Mouse (Mus musculus): ENCODE data around the gene Tango2.

Tango2 gene

GRCm38 (mm10) chr16:18383045-18383726 lies 35.3 kb upstream of the Tango2 start:
- no peak for DNase-seq (ENCODE audit: low read depth, low spot score)

GRCm38 (mm10) chr16:18381621-18382258 lies 33.8 kb upstream of the Tango2 start:
- peak; percentile 45 for DNase-seq (ENCODE audit: low read depth, low spot score)

GRCm38 (mm10) chr16:18380495-18381063 lies 32.7 kb upstream of the Tango2 start:
- DNase-seq (ENCODE audit: low read depth, low spot score): no peak

GRCm38 (mm10) chr16:18379338-18380001 lies 31.6 kb upstream of the Tango2 start:
- no peak for DNase-seq (ENCODE audit: low read depth, low spot score)

GRCm38 (mm10) chr16:18378489-18378888 lies 30.6 kb upstream of the Tango2 start:
- DNase-seq (ENCODE audit: low read depth, low spot score): no peak

- DNase-seq (ENCODE audit: low read depth, low spot score): no peak
These were observed 29.3 kb upstream of the Tango2 start for GRCm38 (mm10) chr16:18377203-18377602.

GRCm38 (mm10) chr16:18376297-18376954 lies 28.5 kb upstream of the Tango2 start:
- no peak for DNase-seq (ENCODE audit: low read depth, low spot score)

GRCm38 (mm10) chr16:18373632-18374031 lies 25.7 kb upstream of the Tango2 start:
- no peak for DNase-seq (ENCODE audit: low read depth, low spot score)

- DNase-seq (ENCODE audit: low read depth, low spot score): no peak
These were observed 22.3 kb upstream of the Tango2 start for GRCm38 (mm10) chr16:18370197-18370596.

- no peak for DNase-seq (ENCODE audit: low read depth, low spot score)
These were observed 18.9 kb upstream of the Tango2 start for GRCm38 (mm10) chr16:18366849-18367248.

- no peak for DNase-seq (ENCODE audit: low read depth, low spot score)
These were observed 15.0 kb upstream of the Tango2 start for GRCm38 (mm10) chr16:18362948-18363347.

GRCm38 (mm10) chr16:18360151-18360805 lies 12.4 kb upstream of the Tango2 start:
- no peak for DNase-seq (ENCODE audit: low read depth, low spot score)

- no peak for DNase-seq (ENCODE audit: low read depth, low spot score)
These were observed 10.1 kb upstream of the Tango2 start for GRCm38 (mm10) chr16:18357977-18358376.

- DNase-seq (ENCODE audit: low read depth, low spot score): no peak
These were observed 9.1 kb upstream of the Tango2 start for GRCm38 (mm10) chr16:18356961-18357360.

- DNase-seq (ENCODE audit: low read depth, low spot score): no peak
These were observed 5.2 kb upstream of the Tango2 start for GRCm38 (mm10) chr16:18353106-18353505.

GRCm38 (mm10) chr16:18351313-18352055 lies 3.6 kb upstream of the Tango2 start:
- DNase-seq (ENCODE audit: low read depth, low spot score): no peak

- DNase-seq (ENCODE audit: low read depth, low spot score): no peak
These were observed 1.9 kb upstream of the Tango2 start for GRCm38 (mm10) chr16:18349761-18350325.

GRCm38 (mm10) chr16:18348601-18349175 lies 785 bp upstream of the Tango2 start:
- no peak for DNase-seq (ENCODE audit: low read depth, low spot score)

GRCm38 (mm10) chr16:18345243-18345642 lies 2.7 kb downstream of the Tango2 start:
- peak; percentile 77 for DNase-seq (ENCODE audit: low read depth, low spot score)

GRCm38 (mm10) chr16:18343778-18344177 lies 4.1 kb downstream of the Tango2 start:
- peak; percentile 86 for DNase-seq (ENCODE audit: low read depth, low spot score)

All from retina, postnatal 7 days (tissue).